Comparison of ENCODE assay signal across 15 mouse cellular contexts in the genomic region with DNA sequence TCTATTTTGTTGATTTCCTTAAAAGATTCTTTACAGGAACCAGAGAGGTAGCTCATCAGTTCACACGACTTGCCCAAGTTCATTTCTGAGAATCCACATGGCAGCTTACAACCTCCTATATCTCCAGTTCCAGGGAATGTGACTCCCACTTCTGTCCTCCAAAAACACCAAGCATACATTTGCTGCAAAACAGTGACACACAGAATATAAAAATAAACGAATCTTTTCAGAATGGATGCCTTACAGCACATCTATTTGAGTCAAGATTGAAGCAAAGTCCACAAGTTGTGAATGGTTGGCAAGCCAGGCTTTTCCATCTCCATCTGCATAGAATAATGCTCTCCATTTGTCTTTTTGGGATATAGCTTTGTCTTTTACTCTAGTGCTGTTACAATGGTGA.
"Had no signal": no experiment of that assay in that cellular context is flagged by ENCODE, and none has a peak within 500 bp of the region (broad histone marks: within the 10 kb centered on the region; RNA-seq: fewer than 3 reads in every experiment).

No protein-coding gene starts in this region.

- H3K4me1 ChIP-seq: neural tube, embryonic 12.5 days; neural tube, embryonic 13.5 days; neural tube, embryonic 15.5 days; stomach, embryonic 15.5 days had no signal

- H3K36me3 ChIP-seq: neural tube, embryonic 12.5 days; neural tube, embryonic 13.5 days; neural tube, embryonic 15.5 days; stomach, embryonic 15.5 days had no signal

- H3K4me2 ChIP-seq: neural tube, embryonic 12.5 days; neural tube, embryonic 13.5 days; neural tube, embryonic 15.5 days; stomach, embryonic 15.5 days had no signal

- H3K27ac ChIP-seq: neural tube, embryonic 12.5 days; neural tube, embryonic 13.5 days; neural tube, embryonic 15.5 days; stomach, embryonic 15.5 days; stomach, postnatal 0 days had no signal

- DNase-seq: retina, postnatal 1 day; right cerebral cortex, postnatal 25 days; right cerebral cortex, postnatal 4 days; spleen, adult 18-20 months; thymus, adult 18-20 months; thymus, adult 2 months; thymus, postnatal 14 days; thymus, postnatal 25 days; thymus, postnatal 36 days; thymus, postnatal 4 days had no signal

- H3K9me3 ChIP-seq: neural tube, embryonic 12.5 days; neural tube, embryonic 13.5 days; neural tube, embryonic 15.5 days; stomach, embryonic 15.5 days had no signal

- H3K4me3 ChIP-seq: neural tube, embryonic 12.5 days; neural tube, embryonic 13.5 days; neural tube, embryonic 15.5 days; stomach, embryonic 15.5 days had no signal

- H3K27me3 ChIP-seq: neural tube, embryonic 12.5 days; neural tube, embryonic 13.5 days; neural tube, embryonic 15.5 days; stomach, embryonic 15.5 days had no signal

- H3K9ac ChIP-seq: neural tube, embryonic 12.5 days; neural tube, embryonic 13.5 days; neural tube, embryonic 15.5 days; stomach, embryonic 15.5 days had no signal
